Mouse (Mus musculus): ENCODE results near the gene Noxa1.

The Noxa1 gene

GRCm38 (mm10) chr2:25095109-25095850 lies at the start of gene Noxa1:
Noxa1 (minus strand) TSS chr2:25095149.
- in situ Hi-C loops (cut with MboI; ENCODE audit: low pct_unique_long_range_greater_than_20kb in 1 of 2, low sequenced_read_pairs in 2 of 2, unreplicated experiment in 1 of 2) = no loop called here

- in situ Hi-C loops (cut with MboI; ENCODE audit: low pct_unique_long_range_greater_than_20kb in 1 of 2, low sequenced_read_pairs in 2 of 2, unreplicated experiment in 1 of 2) = no loop called here
Measured at GRCm38 (mm10) chr2:25141921-25142320, 47.0 kb upstream of the Noxa1 start.

- in situ Hi-C loops (cut with MboI; ENCODE audit: low pct_unique_long_range_greater_than_20kb in 1 of 2, low sequenced_read_pairs in 2 of 2, unreplicated experiment in 1 of 2) = no loop called here
Measured at GRCm38 (mm10) chr2:25141185-25141584, 46.2 kb upstream of the Noxa1 start.

- in situ Hi-C loops (cut with MboI; ENCODE audit: low pct_unique_long_range_greater_than_20kb in 1 of 2, low sequenced_read_pairs in 2 of 2, unreplicated experiment in 1 of 2) = no loop called here
Measured at GRCm38 (mm10) chr2:25137832-25138231, 42.9 kb upstream of the Noxa1 start.

- in situ Hi-C loops (cut with MboI; ENCODE audit: low pct_unique_long_range_greater_than_20kb in 1 of 2, low sequenced_read_pairs in 2 of 2, unreplicated experiment in 1 of 2) = no loop called here
Measured at GRCm38 (mm10) chr2:25131601-25132000, 36.7 kb upstream of the Noxa1 start.

GRCm38 (mm10) chr2:25128072-25128471 lies 33.1 kb upstream of the Noxa1 start:
- in situ Hi-C loops (cut with MboI; ENCODE audit: low pct_unique_long_range_greater_than_20kb in 1 of 2, low sequenced_read_pairs in 2 of 2, unreplicated experiment in 1 of 2) = no loop called here

- in situ Hi-C loops (cut with MboI; ENCODE audit: low pct_unique_long_range_greater_than_20kb in 1 of 2, low sequenced_read_pairs in 2 of 2, unreplicated experiment in 1 of 2) = no loop called here
Measured at GRCm38 (mm10) chr2:25127206-25127605, 32.3 kb upstream of the Noxa1 start.

- in situ Hi-C loops (cut with MboI; ENCODE audit: low pct_unique_long_range_greater_than_20kb in 1 of 2, low sequenced_read_pairs in 2 of 2, unreplicated experiment in 1 of 2) = no loop called here
Measured at GRCm38 (mm10) chr2:25126011-25127010, 31.4 kb upstream of the Noxa1 start.

GRCm38 (mm10) chr2:25125146-25125545 lies 30.2 kb upstream of the Noxa1 start:
- in situ Hi-C loops (cut with MboI; ENCODE audit: low pct_unique_long_range_greater_than_20kb in 1 of 2, low sequenced_read_pairs in 2 of 2, unreplicated experiment in 1 of 2) = no loop called here

- in situ Hi-C loops (cut with MboI; ENCODE audit: low pct_unique_long_range_greater_than_20kb in 1 of 2, low sequenced_read_pairs in 2 of 2, unreplicated experiment in 1 of 2) = no loop called here
Measured at GRCm38 (mm10) chr2:25124411-25124810, 29.5 kb upstream of the Noxa1 start.

- in situ Hi-C loops (cut with MboI; ENCODE audit: low pct_unique_long_range_greater_than_20kb in 1 of 2, low sequenced_read_pairs in 2 of 2, unreplicated experiment in 1 of 2) = no loop called here
Measured at GRCm38 (mm10) chr2:25123527-25123926, 28.6 kb upstream of the Noxa1 start.

GRCm38 (mm10) chr2:25122666-25123065 lies 27.7 kb upstream of the Noxa1 start:
- in situ Hi-C loops (cut with MboI; ENCODE audit: low pct_unique_long_range_greater_than_20kb in 1 of 2, low sequenced_read_pairs in 2 of 2, unreplicated experiment in 1 of 2) = no loop called here

GRCm38 (mm10) chr2:25120963-25121362 lies 26.0 kb upstream of the Noxa1 start:
- in situ Hi-C loops (cut with MboI; ENCODE audit: low pct_unique_long_range_greater_than_20kb in 1 of 2, low sequenced_read_pairs in 2 of 2, unreplicated experiment in 1 of 2) = no loop called here

- in situ Hi-C loops (cut with MboI; ENCODE audit: low pct_unique_long_range_greater_than_20kb in 1 of 2, low sequenced_read_pairs in 2 of 2, unreplicated experiment in 1 of 2) = no loop called here
Measured at GRCm38 (mm10) chr2:25115442-25115841, 20.5 kb upstream of the Noxa1 start.

- in situ Hi-C loops (cut with MboI; ENCODE audit: low pct_unique_long_range_greater_than_20kb in 1 of 2, low sequenced_read_pairs in 2 of 2, unreplicated experiment in 1 of 2) = no loop called here
Measured at GRCm38 (mm10) chr2:25114308-25114707, 19.4 kb upstream of the Noxa1 start.

GRCm38 (mm10) chr2:25111184-25111791 lies 16.3 kb upstream of the Noxa1 start:
- in situ Hi-C loops (cut with MboI; ENCODE audit: low pct_unique_long_range_greater_than_20kb in 1 of 2, low sequenced_read_pairs in 2 of 2, unreplicated experiment in 1 of 2) = no loop called here

GRCm38 (mm10) chr2:25110505-25111183 lies 15.7 kb upstream of the Noxa1 start:
- in situ Hi-C loops (cut with MboI; ENCODE audit: low pct_unique_long_range_greater_than_20kb in 1 of 2, low sequenced_read_pairs in 2 of 2, unreplicated experiment in 1 of 2) = no loop called here

- in situ Hi-C loops (cut with MboI; ENCODE audit: low pct_unique_long_range_greater_than_20kb in 1 of 2, low sequenced_read_pairs in 2 of 2, unreplicated experiment in 1 of 2) = no loop called here
Measured at GRCm38 (mm10) chr2:25109487-25109886, 14.5 kb upstream of the Noxa1 start.

- in situ Hi-C loops (cut with MboI; ENCODE audit: low pct_unique_long_range_greater_than_20kb in 1 of 2, low sequenced_read_pairs in 2 of 2, unreplicated experiment in 1 of 2) = no loop called here
Measured at GRCm38 (mm10) chr2:25106045-25106444, 11.1 kb upstream of the Noxa1 start.

Measured in mouse embryonic stem cell (cell line).